Mouse (Mus musculus) ES-Bruce4 (cell line): ENCODE measurements around the gene Ndrg4.

Source experiments
- CTCF ChIP-seq: IDR thresholded peaks from one replicate; pipeline ENCODE4 v1.8.1; 2011; ENCODE audit warnings: low read depth, low read length
- EP300 ChIP-seq: IDR thresholded peaks from 2 replicates; pipeline ENCODE4 v1.6.1; 2011; ENCODE audit warnings: low read depth, low read length; ENCODE audit not compliant: insufficient read depth
- POLR2A ChIP-seq: IDR thresholded peaks from one replicate; pipeline ENCODE4 v1.8.1; 2011; ENCODE audit warnings: low read length; ENCODE audit not compliant: insufficient read depth

DNA sequence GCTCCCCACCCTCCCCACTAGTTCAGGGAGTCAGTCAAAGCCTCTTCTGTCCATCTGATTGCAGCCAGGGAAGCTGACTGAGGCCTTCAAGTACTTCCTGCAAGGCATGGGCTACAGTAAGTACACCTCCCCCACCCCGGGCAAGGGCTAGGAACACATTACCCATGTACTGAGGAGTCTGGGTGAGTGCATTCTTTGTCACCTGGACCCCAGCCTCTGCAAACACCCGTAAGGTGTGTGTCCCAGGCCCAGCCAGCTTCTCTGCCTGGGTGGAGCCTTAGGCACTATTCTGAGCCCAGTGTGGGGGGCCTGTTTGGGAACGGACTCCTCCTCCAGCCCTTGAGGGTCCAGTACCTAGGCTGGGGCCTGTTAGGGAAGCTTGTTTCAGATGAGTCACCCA is 34.2 kb downstream of the Ndrg4 start:
- TF ChIP-seq CTCF (no peak), POLR2A (no peak), EP300 (no peak)
